Mouse (Mus musculus) spleen, embryonic (tissue): ENCODE data around the gene Mt1.

Source experiments
- CTCF ChIA-PET: fragments of 350-600 bp; sonication (Branson Sonifier 250); formaldehyde crosslinking; loops from one replicate; lab custom pipeline; 2022; lab: Charles Lee

Mt1 gene

GRCm38 (mm10) chr8:94172809-94173732 is 5.8 kb upstream of the Mt1 start:
- CTCF ChIA-PET: no interaction called here

- CTCF ChIA-PET: no interaction called here
These were observed 5.0 kb upstream of the Mt1 start for GRCm38 (mm10) chr8:94173848-94174403.

GRCm38 (mm10) chr8:94174619-94175213 is 4.2 kb upstream of the Mt1 start:
- CTCF ChIA-PET: no interaction called here

GRCm38 (mm10) chr8:94177716-94178390 is 1.0 kb upstream of the Mt1 start:
- CTCF ChIA-PET: interaction anchor here (0.7 kb wide), 1 partner anchor 569 kb away, joined by 4 read pairs; no protein-coding TSS in a partner anchor

- CTCF ChIA-PET: interaction anchor here (0.7 kb wide), 1 partner anchor 149 kb away, joined by 3 read pairs; the partner anchor contains the start of gene Slc12a3
These were observed 1.1 kb downstream of the Mt1 start for GRCm38 (mm10) chr8:94179713-94180560.

GRCm38 (mm10) chr8:94180561-94180908 is 1.7 kb downstream of the Mt1 start:
- CTCF ChIA-PET: interaction anchor here (0.7 kb wide), 1 partner anchor 148 kb away, joined by 3 read pairs; the partner anchor contains the start of gene Slc12a3

- CTCF ChIA-PET: interaction anchor here (0.9 kb wide), 1 partner anchor 23 kb away, joined by 6 read pairs; no protein-coding TSS in a partner anchor
These were observed 3.4 kb downstream of the Mt1 start for GRCm38 (mm10) chr8:94182055-94182929.

- CTCF ChIA-PET: interaction anchor here (0.9 kb wide), 1 partner anchor 23 kb away, joined by 6 read pairs; no protein-coding TSS in a partner anchor
These were observed 4.2 kb downstream of the Mt1 start for GRCm38 (mm10) chr8:94183117-94183516.

- CTCF ChIA-PET: interaction anchor here (0.6 kb wide), 1 partner anchor 15 kb away, joined by 6 read pairs; no protein-coding TSS in a partner anchor
These were observed 5.5 kb downstream of the Mt1 start for GRCm38 (mm10) chr8:94184357-94184843.

- CTCF ChIA-PET: interaction anchor here (1.1 kb wide), 1 partner anchor 16 kb away, joined by 3 read pairs; no protein-coding TSS in a partner anchor
These were observed 6.9 kb downstream of the Mt1 start for GRCm38 (mm10) chr8:94185791-94186190.

- CTCF ChIA-PET: interaction anchor here (1.1 kb wide), 1 partner anchor 17 kb away, joined by 3 read pairs; no protein-coding TSS in a partner anchor
These were observed 7.7 kb downstream of the Mt1 start for GRCm38 (mm10) chr8:94186542-94186941.

- CTCF ChIA-PET: no interaction called here
These were observed 8.6 kb downstream of the Mt1 start for GRCm38 (mm10) chr8:94187290-94188002.

- CTCF ChIA-PET: no interaction called here
These were observed 10.6 kb downstream of the Mt1 start for GRCm38 (mm10) chr8:94189275-94190031.

- CTCF ChIA-PET: no interaction called here
These were observed 12.3 kb downstream of the Mt1 start for GRCm38 (mm10) chr8:94191101-94191691.

GRCm38 (mm10) chr8:94192926-94193325 is 14.0 kb downstream of the Mt1 start:
- CTCF ChIA-PET: no interaction called here

GRCm38 (mm10) chr8:94194591-94195223 is 15.8 kb downstream of the Mt1 start:
- CTCF ChIA-PET: interaction anchor here (1.0 kb wide), 1 partner anchor 27 kb away, joined by 3 read pairs; no protein-coding TSS in a partner anchor
